Mouse (Mus musculus): ENCODE results near the gene Mettl24. TPM values are rescaled to one million over a fixed set of nuclear protein-coding genes. Genes with fewer than 3 reads are reported as not detected.

Gene Mettl24
- total RNA-seq (2021), result 6.1 and 8.4 TPM in 2 replicates
- long read RNA-seq, transcript Mettl24-201 (5 exons, 1,529 nt), result major isoform, 11 of 17 reads
- long read RNA-seq, partial matches to known transcripts, result 1 of 17 reads
- long read RNA-seq, other reads (novel, unspliced or antisense), result 5 of 17 reads

GRCm38 (mm10) chr10:40683092-40683867, at the start of gene Mettl24:
TSS of gene Mettl24 (plus strand) at chr10:40683282.
- DNase-seq, result peak; percentile 82

- DNase-seq, result no peak
These were observed 45.8 kb upstream of the Mettl24 start for GRCm38 (mm10) chr10:40637331-40637730.

GRCm38 (mm10) chr10:40638276-40638675, 44.8 kb upstream of the Mettl24 start:
- DNase-seq, result no peak

GRCm38 (mm10) chr10:40638823-40639819, 44.0 kb upstream of the Mettl24 start:
- no peak for DNase-seq

GRCm38 (mm10) chr10:40640406-40640805, 42.7 kb upstream of the Mettl24 start:
- DNase-seq, result no peak

- DNase-seq, result no peak
These were observed 41.2 kb upstream of the Mettl24 start for GRCm38 (mm10) chr10:40641901-40642300.

GRCm38 (mm10) chr10:40643126-40643525, 40.0 kb upstream of the Mettl24 start:
- DNase-seq, result no peak

- no peak for DNase-seq
These were observed 38.6 kb upstream of the Mettl24 start for GRCm38 (mm10) chr10:40644456-40644855.

GRCm38 (mm10) chr10:40645346-40645745, 37.7 kb upstream of the Mettl24 start:
- no peak for DNase-seq

GRCm38 (mm10) chr10:40648776-40649175, 34.3 kb upstream of the Mettl24 start:
- no peak for DNase-seq

GRCm38 (mm10) chr10:40649634-40650033, 33.4 kb upstream of the Mettl24 start:
- DNase-seq, result no peak

- DNase-seq, result no peak
These were observed 31.4 kb upstream of the Mettl24 start for GRCm38 (mm10) chr10:40651676-40652075.

GRCm38 (mm10) chr10:40665270-40665669, 17.8 kb upstream of the Mettl24 start:
- DNase-seq, result no peak

- DNase-seq, result no peak
These were observed 16.1 kb upstream of the Mettl24 start for GRCm38 (mm10) chr10:40666943-40667342.

GRCm38 (mm10) chr10:40668640-40669039, 14.4 kb upstream of the Mettl24 start:
- no peak for DNase-seq

- DNase-seq, result no peak
These were observed 10.3 kb upstream of the Mettl24 start for GRCm38 (mm10) chr10:40672587-40673296.

GRCm38 (mm10) chr10:40673297-40673665, 9.8 kb upstream of the Mettl24 start:
- DNase-seq, result no peak

GRCm38 (mm10) chr10:40674151-40674550, 8.9 kb upstream of the Mettl24 start:
- no peak for DNase-seq

- no peak for DNase-seq
These were observed 7.2 kb upstream of the Mettl24 start for GRCm38 (mm10) chr10:40675921-40676320.

GRCm38 (mm10) chr10:40678477-40678876, 4.6 kb upstream of the Mettl24 start:
- DNase-seq, result no peak

- DNase-seq, result no peak
These were observed 612 bp upstream of the Mettl24 start for GRCm38 (mm10) chr10:40682470-40682869.

GRCm38 (mm10) chr10:40683868-40684253, 779 bp downstream of the Mettl24 start:
- DNase-seq, result no peak

Measured in adrenal gland, postnatal 25 days (tissue).